Mouse (Mus musculus) limb, embryonic 10.5 days (tissue): Measurements from ENCODE around the gene Selplg. TPM values are rescaled to one million over a fixed set of nuclear protein-coding genes. Genes with fewer than 3 reads are reported as not detected.

Experiments
- DNase-seq: peaks from one replicate; pipeline ENCODE4 v3.0.0-alpha.2; 2017; ENCODE audit warnings: low spot score
- H3K27ac ChIP-seq: fragments of 300-500 bp; sonication (generic); 2 replicates; pipeline ENCODE4 v1.5.1; 2016; ENCODE audit warnings: mild to moderate bottlenecking
- H3K27me3 ChIP-seq: fragments of 300-500 bp; sonication (generic); 2 replicates; pipeline ENCODE4 v1.6.1; 2016; ENCODE audit warnings: low read depth, mild to moderate bottlenecking; ENCODE audit not compliant: poor library complexity, severe bottlenecking
- H3K36me3 ChIP-seq: fragments of 300-500 bp; sonication (generic); 2 replicates; pipeline ENCODE4 v1.6.1; 2016; ENCODE audit warnings: mild to moderate bottlenecking, moderate library complexity
- H3K4me1 ChIP-seq: fragments of 300-500 bp; sonication (generic); 2 replicates; pipeline ENCODE4 v1.6.1; 2016
- H3K4me3 ChIP-seq: fragments of 300-500 bp; sonication (generic); 2 replicates; pipeline ENCODE4 v1.5.1; 2016; ENCODE audit warnings: mild to moderate bottlenecking, moderate library complexity
- H3K9me3 ChIP-seq: fragments of 300-500 bp; sonication (generic); replicated peaks from 2 replicates; pipeline ENCODE4 v1.6.1; 2016; ENCODE audit warnings: mild to moderate bottlenecking
- WGBS: fragments of 180-500 bp; shearing (Covaris S2); methylation state at CpG from one replicate; pipeline ENCODE4 v1.1.7; 2016; 5-methylcytosine and 5-hydroxymethylcytosine counted together
- polyA plus RNA-seq: library from polyadenylated mRNA; unstranded; fragments of >200 nt; fragmentation: Nextera tagmentation; extraction: Ambion mirVana; gene quantifications from 2 replicates; pipeline ENCODE4 v1.2.1, GENCODE M21; 2016

Selplg gene
- polyA plus RNA-seq, 1 experiment from 2014 or later, result 0.80 TPM

- no peak overlapping the region for H3K4me3 ChIP-seq
These were observed 2.2 kb downstream of the Selplg start for GRCm38 (mm10) chr5:113830292-113830643.

GRCm38 (mm10) chr5:113829566-113830291, 2.7 kb downstream of the Selplg start:
- DNase-seq, result no peak
- H3K36me3 ChIP-seq, result no peaks in the 10 kb centered on the region
- peaks cover 17% of the 10 kb centered on the region for H3K4me1 ChIP-seq
- no peak overlapping the region for H3K4me3 ChIP-seq
- H3K9me3 ChIP-seq, result no peaks in the 10 kb centered on the region
- H3K27me3 ChIP-seq, result no peaks in the 10 kb centered on the region
- no peak overlapping the region for H3K27ac ChIP-seq
- WGBS, result 85% methylated on average over 7 of the region's 7 CpGs

More at GRCm38 (mm10) chr5:113830292-113830643, 2.2 kb downstream of the Selplg start:
- H3K27me3 ChIP-seq, result no peaks in the 10 kb centered on the region
- no peaks in the 10 kb centered on the region for H3K9me3 ChIP-seq
- no peak for DNase-seq
- peaks cover 17% of the 10 kb centered on the region for H3K4me1 ChIP-seq
- WGBS, result 69% methylated on average over 10 of the region's 10 CpGs
- no peak overlapping the region for H3K27ac ChIP-seq
- H3K36me3 ChIP-seq, result no peaks in the 10 kb centered on the region

- H3K36me3 ChIP-seq, result no peaks in the 10 kb centered on the region
- peak overlapping the region; percentile 44; the same call in 1 of the 2 replicates for H3K27ac ChIP-seq
- H3K9me3 ChIP-seq, result no peaks in the 10 kb centered on the region
- WGBS, result 65% methylated on average over 7 of the region's 7 CpGs
- no peaks in the 10 kb centered on the region for H3K27me3 ChIP-seq
- H3K4me1 ChIP-seq, result peaks cover 17% of the 10 kb centered on the region
- no peak for DNase-seq
- H3K4me3 ChIP-seq, result no peak overlapping the region
These were observed 4.0 kb downstream of the Selplg start for GRCm38 (mm10) chr5:113828481-113828880.

- Histone ChIP-seq H3K9me3 (no peaks in the 10 kb centered on the region), H3K27ac (peak overlapping the region; percentile 44; the same call in 1 of the 2 replicates), H3K4me1 (peaks cover 17% of the 10 kb centered on the region), H3K4me3 (no peak overlapping the region), H3K36me3 (no peaks in the 10 kb centered on the region), H3K27me3 (no peaks in the 10 kb centered on the region)
- WGBS, result 56% methylated on average over 4 of the region's 4 CpGs
- no peak for DNase-seq
These were observed 4.4 kb downstream of the Selplg start for GRCm38 (mm10) chr5:113827991-113828411.

GRCm38 (mm10) chr5:113826619-113827018, 5.8 kb downstream of the Selplg start:
- Histone ChIP-seq H3K36me3 (no peaks in the 10 kb centered on the region), H3K4me1 (peaks cover 11% of the 10 kb centered on the region; the same call in 1 of the 2 replicates), H3K9me3 (no peaks in the 10 kb centered on the region), H3K27me3 (no peaks in the 10 kb centered on the region), H3K27ac (no peak overlapping the region), H3K4me3 (no peak overlapping the region)
- DNase-seq, result no peak
- WGBS, result 87% methylated on average over 4 of the region's 4 CpGs

GRCm38 (mm10) chr5:113825558-113825957, 6.9 kb downstream of the Selplg start:
- 87% methylated on average over 7 of the region's 7 CpGs for WGBS
- H3K27ac ChIP-seq, result no peak overlapping the region

GRCm38 (mm10) chr5:113824228-113824627, 8.2 kb downstream of the Selplg start:
- Histone ChIP-seq H3K9me3 (no peaks in the 10 kb centered on the region), H3K36me3 (no peaks in the 10 kb centered on the region), H3K4me3 (no peak overlapping the region), H3K27ac (no peak overlapping the region), H3K27me3 (no peaks in the 10 kb centered on the region), H3K4me1 (peaks cover 4% of the 10 kb centered on the region; the same call in 1 of the 2 replicates)
- no peak for DNase-seq
- 86% methylated on average over 4 of the region's 4 CpGs for WGBS

More at GRCm38 (mm10) chr5:113825558-113825957, 6.9 kb downstream of the Selplg start:
- Histone ChIP-seq H3K27me3 (no peaks in the 10 kb centered on the region), H3K9me3 (no peaks in the 10 kb centered on the region), H3K4me3 (no peak overlapping the region), H3K36me3 (no peaks in the 10 kb centered on the region), H3K4me1 (peaks cover 11% of the 10 kb centered on the region; the same call in 1 of the 2 replicates)
- DNase-seq, result no peak

GRCm38 (mm10) chr5:113818572-113818971, 13.9 kb downstream of the Selplg start:
- Histone ChIP-seq H3K27me3 (peaks cover 12% of the 10 kb centered on the region; the same call in 1 of the 2 replicates), H3K36me3 (no peaks in the 10 kb centered on the region), H3K27ac (no peak overlapping the region), H3K4me3 (no peak overlapping the region), H3K9me3 (no peaks in the 10 kb centered on the region), H3K4me1 (peaks cover 23% of the 10 kb centered on the region)
- 74% methylated on average over 14 of the region's 14 CpGs for WGBS
- no peak for DNase-seq

- peak; percentile 96 for DNase-seq
- Histone ChIP-seq H3K27ac (no peak overlapping the region), H3K36me3 (no peaks in the 10 kb centered on the region), H3K27me3 (peaks cover 12% of the 10 kb centered on the region; the same call in 1 of the 2 replicates), H3K9me3 (no peaks in the 10 kb centered on the region), H3K4me3 (no peak overlapping the region), H3K4me1 (peaks cover 23% of the 10 kb centered on the region)
- 16% methylated on average over 15 of the region's 15 CpGs for WGBS
These were observed 16.7 kb downstream of the Selplg start for GRCm38 (mm10) chr5:113815638-113816152.

- Histone ChIP-seq H3K9me3 (no peaks in the 10 kb centered on the region), H3K36me3 (no peaks in the 10 kb centered on the region), H3K27ac (no peak overlapping the region), H3K4me1 (peaks cover 23% of the 10 kb centered on the region), H3K27me3 (peaks cover 12% of the 10 kb centered on the region; the same call in 1 of the 2 replicates), H3K4me3 (no peak overlapping the region)
- no peak for DNase-seq
- WGBS, result 52% methylated on average over 11 of the region's 11 CpGs
These were observed 17.4 kb downstream of the Selplg start for GRCm38 (mm10) chr5:113815041-113815389.

GRCm38 (mm10) chr5:113814111-113815040, 18.1 kb downstream of the Selplg start:
- DNase-seq, result no peak
- 39% methylated on average over 27 of the region's 27 CpGs for WGBS
- H3K9me3 ChIP-seq, result no peaks in the 10 kb centered on the region
- H3K36me3 ChIP-seq, result no peaks in the 10 kb centered on the region
- peaks cover 23% of the 10 kb centered on the region for H3K4me1 ChIP-seq
- H3K27me3 ChIP-seq, result peaks cover 12% of the 10 kb centered on the region; the same call in 1 of the 2 replicates
- H3K4me3 ChIP-seq, result no peak overlapping the region
- 0 out of 2 replicates have a peak overlapping the region, but pooled peaks have one; percentile 9 for H3K27ac ChIP-seq

GRCm38 (mm10) chr5:113813608-113814007, 18.8 kb downstream of the Selplg start:
- WGBS, result 24% methylated on average over 9 of the region's 9 CpGs

More at GRCm38 (mm10) chr5:113813608-113814007, 18.8 kb downstream of the Selplg start:
- no peak for DNase-seq
- Histone ChIP-seq H3K36me3 (no peaks in the 10 kb centered on the region), H3K27me3 (peaks cover 12% of the 10 kb centered on the region; the same call in 1 of the 2 replicates), H3K4me1 (peaks cover 27% of the 10 kb centered on the region), H3K27ac (no peak overlapping the region), H3K4me3 (no peak overlapping the region), H3K9me3 (no peaks in the 10 kb centered on the region)
